Mouse (Mus musculus): ENCODE results near the gene Lamc3.

Gene Lamc3

DNA sequence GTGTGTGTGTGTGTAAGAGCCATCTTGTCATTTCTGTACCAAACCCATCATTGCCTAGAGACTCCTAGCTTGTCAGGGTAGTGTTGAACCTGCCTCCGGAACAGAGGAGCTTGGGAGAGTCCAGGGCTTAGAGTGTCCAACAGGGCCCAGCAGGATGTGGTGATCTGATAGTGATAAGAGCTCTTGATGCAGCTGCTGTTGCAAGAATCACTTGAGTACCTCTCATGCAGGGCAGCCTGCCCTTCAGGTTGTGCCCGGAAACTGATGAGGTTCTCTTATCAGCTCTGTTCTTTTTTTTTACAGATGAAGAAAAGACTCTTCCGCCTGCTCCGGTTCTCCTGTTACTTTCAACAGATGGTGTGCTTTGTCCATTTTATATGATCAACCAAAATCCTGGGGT lies 103.9 kb downstream of the Lamc3 start:
- DNase-seq, result no peak

DNA sequence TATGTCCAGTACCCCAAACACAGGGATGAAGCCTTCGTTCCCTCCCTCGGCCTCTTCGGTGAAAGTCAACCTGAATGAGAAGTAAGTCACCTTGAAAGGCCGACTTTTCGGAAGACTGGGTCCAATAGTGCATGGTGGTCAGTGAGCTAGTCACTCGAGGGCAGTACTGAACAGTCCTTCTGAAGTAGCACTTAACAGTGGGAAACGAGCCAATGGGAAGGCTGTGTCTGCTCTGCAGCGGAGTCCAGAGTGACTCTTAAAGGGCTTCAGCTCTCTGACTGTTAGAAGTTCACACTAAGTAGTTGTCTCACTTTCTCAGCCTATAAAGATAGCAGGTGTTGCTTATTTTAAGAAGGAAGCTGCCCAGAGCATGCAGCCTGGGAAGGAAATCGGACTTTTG lies 107.8 kb downstream of the Lamc3 start:
- DNase-seq, result no peak

DNA sequence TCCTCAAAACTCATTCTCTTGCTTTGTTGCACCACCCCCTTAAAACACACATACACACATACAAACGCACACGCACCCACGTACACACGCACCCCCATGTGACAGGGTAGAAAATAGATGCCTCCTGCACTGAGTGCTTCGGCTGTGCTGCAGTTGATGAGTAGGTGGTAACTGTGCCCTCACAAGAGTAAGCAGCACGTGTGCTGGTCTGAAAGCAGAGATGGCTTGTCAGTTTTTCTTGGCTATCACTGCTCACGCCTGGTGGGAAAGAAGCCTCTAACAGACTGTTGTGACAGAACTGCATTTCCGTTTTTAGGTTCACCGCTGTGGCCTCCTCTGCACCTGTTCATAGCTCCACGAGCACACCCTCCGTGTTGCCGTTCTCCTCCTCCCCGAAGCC lies 109.0 kb downstream of the Lamc3 start:
- no peak for DNase-seq

Measured in embryo, embryonic 11 days (tissue).